Mouse (Mus musculus): Measurements from ENCODE around the gene Kat14. TPM values are rescaled to one million over a fixed set of nuclear protein-coding genes. Genes with fewer than 3 reads are reported as not detected.

The Kat14 gene
- polyA plus RNA-seq, 2 experiments = 11.8 to 13.7 TPM

DNA sequence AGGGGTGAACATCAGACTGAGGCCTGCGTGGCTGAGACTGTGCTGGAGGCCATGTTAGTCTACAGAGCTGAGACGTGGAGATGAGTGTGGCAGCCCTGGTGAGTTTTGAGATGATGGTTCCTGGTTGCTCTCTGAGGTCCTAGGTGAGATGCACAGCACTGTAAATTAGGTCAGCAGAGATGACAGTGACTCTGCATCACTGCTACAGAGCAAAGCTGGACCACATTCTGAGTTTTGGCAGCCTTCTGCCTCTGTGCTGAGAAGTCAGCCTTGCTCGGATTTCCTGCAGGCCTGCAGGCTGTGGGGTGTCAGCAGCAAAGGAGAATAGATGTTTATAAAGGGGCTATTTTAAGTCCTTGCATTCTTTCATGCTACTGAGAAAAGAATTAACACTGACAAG, 12.5 kb downstream of the Kat14 start:
- TF ChIP-seq EP300 (IDR thresholded peaks at IDR 0.05; ENCODE audit: low read depth) = no peak
- H3K4me1 ChIP-seq (replicated peaks; ENCODE audit: control insufficient read depth in 2 of 2, insufficient read depth in 2 of 2, low read length in 1 of 2) = peaks cover 0 to 15% of the 10 kb centered on the region in 2 experiments; a peak in 2 of 4 replicates
- no peak overlapping the region for H3K4me2 ChIP-seq (ENCODE audit: low read depth)
- H3K9ac ChIP-seq (replicated peaks) = no peak overlapping the region
- ATAC-seq (ENCODE audit: insufficient read depth) = no peak
- no peak for DNase-seq (ENCODE audit: low read depth in 3 of 3, low spot score in 3 of 3)
- no peak overlapping the region for H3K27ac ChIP-seq
- H3K27me3 ChIP-seq (ENCODE audit: control insufficient read depth, insufficient read depth, low read length) = no peaks in the 10 kb centered on the region
- peaks cover 38% of the 10 kb centered on the region for H3K36me3 ChIP-seq (replicated peaks; ENCODE audit: control insufficient read depth, insufficient read depth, low read depth)
- H3K4me3 ChIP-seq (ENCODE audit: insufficient read depth in 1 of 2, low read depth in 2 of 2, low read length in 2 of 2) = no peak overlapping the region
- 78% methylated on average over 3 of the region's 3 CpGs for WGBS (ENCODE audit: insufficient replicate concordance)
- no peaks in the 10 kb centered on the region for H3K9me3 ChIP-seq (ENCODE audit: control insufficient read depth, low read length)

DNA sequence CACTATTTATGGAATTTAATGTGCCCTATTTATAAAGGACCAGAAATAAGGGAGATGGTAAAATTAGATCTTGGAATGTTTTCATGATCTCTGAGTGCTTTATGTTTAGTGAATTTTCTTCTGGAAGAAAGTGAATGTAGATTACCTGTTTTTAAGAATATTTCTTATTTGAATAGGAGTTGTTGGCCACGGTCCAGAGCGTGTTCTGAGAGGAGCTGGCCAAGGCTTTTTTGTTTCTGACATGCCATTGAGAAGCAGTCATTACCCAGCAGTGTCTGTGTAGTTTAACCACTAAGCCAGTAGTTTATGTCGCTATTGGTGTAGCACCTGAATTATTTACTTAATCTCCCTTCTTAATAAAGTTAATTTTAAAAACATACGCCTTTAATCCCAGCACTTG, 13.0 kb downstream of the Kat14 start:
- H3K27me3 ChIP-seq (ENCODE audit: control insufficient read depth, insufficient read depth, low read length) = no peaks in the 10 kb centered on the region
- DNase-seq (ENCODE audit: low read depth in 3 of 3, low spot score in 3 of 3) (no peak), ATAC-seq (ENCODE audit: insufficient read depth) (no peak)
- no peak overlapping the region for H3K27ac ChIP-seq
- TF ChIP-seq EP300 (IDR thresholded peaks at IDR 0.05; ENCODE audit: low read depth) (no peak), CTCF (IDR thresholded peaks at IDR 0.05; ENCODE audit: low read depth) (no peak)
- no peak overlapping the region for H3K4me3 ChIP-seq (ENCODE audit: insufficient read depth in 1 of 2, low read depth in 2 of 2, low read length in 2 of 2)
- peaks cover 0 to 15% of the 10 kb centered on the region in 2 experiments; a peak in 2 of 4 replicates for H3K4me1 ChIP-seq (replicated peaks; ENCODE audit: control insufficient read depth in 2 of 2, insufficient read depth in 2 of 2, low read length in 1 of 2)
- peaks cover 38% of the 10 kb centered on the region for H3K36me3 ChIP-seq (replicated peaks; ENCODE audit: control insufficient read depth, insufficient read depth, low read depth)
- no peaks in the 10 kb centered on the region for H3K9me3 ChIP-seq (ENCODE audit: control insufficient read depth, low read length)
- no peak overlapping the region for H3K9ac ChIP-seq (replicated peaks)
- 80% methylated on average over 4 of the region's 4 CpGs for whole genome bisulfite sequencing (ENCODE audit: insufficient replicate concordance)
- no peak overlapping the region for H3K4me2 ChIP-seq (ENCODE audit: low read depth)

DNA sequence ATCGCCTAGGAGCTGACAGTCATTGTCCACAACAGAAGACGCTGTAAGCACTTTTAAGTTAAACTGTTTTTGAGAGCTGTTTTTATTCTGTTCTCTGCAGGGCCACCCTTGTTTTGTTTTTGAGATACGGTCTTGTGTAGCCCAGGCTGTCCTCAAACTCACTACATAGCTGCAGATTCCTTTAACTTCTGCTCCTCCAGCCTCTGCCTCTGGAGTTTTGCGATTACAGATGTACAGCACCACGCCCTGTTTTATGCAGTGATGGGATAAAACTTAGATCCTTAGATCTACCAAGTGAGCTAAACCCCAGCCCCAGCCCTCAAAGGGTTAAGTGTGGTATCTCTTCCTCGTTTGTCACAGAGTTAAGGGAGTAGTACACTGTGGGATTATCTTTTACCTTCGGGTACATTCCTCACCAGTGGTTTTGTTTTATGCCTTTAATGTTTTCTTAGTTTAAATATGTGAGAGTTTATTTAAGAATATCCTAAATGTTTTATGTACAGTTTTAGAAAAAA, 13.9 kb downstream of the Kat14 start:
- Histone ChIP-seq H3K4me1 (replicated peaks; ENCODE audit: control insufficient read depth in 2 of 2, insufficient read depth in 2 of 2, low read length in 1 of 2) (peaks cover 0 to 15% of the 10 kb centered on the region in 2 experiments; a peak in 2 of 4 replicates), H3K9me3 (ENCODE audit: control insufficient read depth, low read length) (no peaks in the 10 kb centered on the region), H3K27ac (no peak overlapping the region), H3K4me3 (ENCODE audit: insufficient read depth in 1 of 2, low read depth in 2 of 2, low read length in 2 of 2) (no peak overlapping the region), H3K27me3 (ENCODE audit: control insufficient read depth, insufficient read depth, low read length) (no peaks in the 10 kb centered on the region), H3K36me3 (replicated peaks; ENCODE audit: control insufficient read depth, insufficient read depth, low read depth) (peaks cover 31% of the 10 kb centered on the region), H3K4me2 (ENCODE audit: low read depth) (no peak overlapping the region), H3K9ac (replicated peaks) (no peak overlapping the region)
- WGBS (ENCODE audit: insufficient replicate concordance) = 48% methylated on average over 7 of the region's 7 CpGs
- DNase-seq (ENCODE audit: low read depth in 3 of 3, low spot score in 3 of 3) (peak in 1 of 3 experiments; percentile 29), ATAC-seq (ENCODE audit: insufficient read depth) (peak; percentile 83)
- TF ChIP-seq CTCF (IDR thresholded peaks at IDR 0.05; ENCODE audit: low read depth) (no peak), EP300 (IDR thresholded peaks at IDR 0.05; ENCODE audit: low read depth) (0 out of 2 replicates have a peak, but pooled peaks have one; percentile 9)

DNA sequence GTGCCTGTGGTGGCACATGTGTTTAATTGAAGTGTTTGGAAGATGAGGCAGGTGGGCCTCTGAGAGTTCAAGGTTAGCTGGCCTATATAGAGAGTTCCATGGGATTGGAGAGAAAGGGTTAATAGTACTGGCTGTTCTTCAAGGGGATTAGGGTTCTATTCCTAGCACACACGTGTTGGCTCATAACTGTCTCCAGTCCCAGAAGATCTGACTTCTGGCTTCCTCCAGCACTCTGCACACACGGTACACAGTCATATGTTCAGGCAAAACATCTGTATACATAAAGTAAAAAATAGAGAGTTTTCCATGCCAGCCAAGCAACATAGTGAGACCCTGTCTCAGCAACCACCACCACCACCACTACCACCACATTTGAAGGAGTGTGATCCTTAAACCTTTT, 17.5 kb downstream of the Kat14 start:
- ATAC-seq (ENCODE audit: insufficient read depth) (no peak), DNase-seq (ENCODE audit: low read depth in 3 of 3, low spot score in 3 of 3) (no peak)
- H3K4me3 ChIP-seq (ENCODE audit: insufficient read depth in 1 of 2, low read depth in 2 of 2, low read length in 2 of 2) = no peak overlapping the region
- H3K27ac ChIP-seq = no peak overlapping the region
- H3K9ac ChIP-seq (replicated peaks) = no peak overlapping the region
- no peaks in the 10 kb centered on the region for H3K27me3 ChIP-seq (ENCODE audit: control insufficient read depth, insufficient read depth, low read length)
- peaks cover 26% of the 10 kb centered on the region for H3K36me3 ChIP-seq (replicated peaks; ENCODE audit: control insufficient read depth, insufficient read depth, low read depth)
- WGBS (ENCODE audit: insufficient replicate concordance) = 84% methylated on average over 2 of the region's 2 CpGs
- H3K4me2 ChIP-seq (ENCODE audit: low read depth) = no peak overlapping the region
- TF ChIP-seq EP300 (IDR thresholded peaks at IDR 0.05; ENCODE audit: low read depth) = no peak
- no peak for TF ChIP-seq CTCF (IDR thresholded peaks at IDR 0.05; ENCODE audit: low read depth)
- H3K4me1 ChIP-seq (replicated peaks; ENCODE audit: control insufficient read depth in 2 of 2, insufficient read depth in 2 of 2, low read length in 1 of 2) = peaks cover 0 to 15% of the 10 kb centered on the region in 2 experiments; a peak in 2 of 4 replicates
- no peaks in the 10 kb centered on the region for H3K9me3 ChIP-seq (ENCODE audit: control insufficient read depth, low read length)

DNA sequence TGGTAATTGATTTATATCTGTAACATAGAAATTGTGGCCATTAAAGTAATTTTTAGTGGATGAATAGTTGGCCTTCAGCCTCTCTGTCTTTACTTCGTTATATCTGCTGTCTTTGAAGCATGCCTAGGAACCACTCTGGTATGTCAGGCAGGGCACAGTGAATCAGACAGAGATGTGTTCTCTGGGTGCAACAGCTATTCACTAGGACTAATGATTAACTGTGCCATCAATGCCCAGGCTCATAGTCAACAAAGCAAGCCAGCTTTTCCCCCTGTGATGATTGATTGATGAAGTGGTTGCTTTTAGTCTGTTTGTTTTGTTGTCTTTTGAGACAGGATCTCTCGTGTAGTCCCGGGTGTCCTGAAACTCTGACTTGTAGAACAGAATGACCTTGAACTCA, 19.6 kb downstream of the Kat14 start:
- 70% methylated on average over 3 of the region's 3 CpGs for WGBS (ENCODE audit: insufficient replicate concordance)
- TF ChIP-seq EP300 (IDR thresholded peaks at IDR 0.05; ENCODE audit: low read depth) = no peak
- no peak for TF ChIP-seq CTCF (IDR thresholded peaks at IDR 0.05; ENCODE audit: low read depth)
- no peak overlapping the region for H3K4me3 ChIP-seq (ENCODE audit: insufficient read depth in 1 of 2, low read depth in 2 of 2, low read length in 2 of 2)
- no peak overlapping the region for H3K4me2 ChIP-seq (ENCODE audit: low read depth)
- no peaks in the 10 kb centered on the region for H3K9me3 ChIP-seq (ENCODE audit: control insufficient read depth, low read length)
- H3K27ac ChIP-seq = no peak overlapping the region
- DNase-seq (ENCODE audit: low read depth in 3 of 3, low spot score in 3 of 3) = no peak
- H3K9ac ChIP-seq (replicated peaks) = no peak overlapping the region
- peaks cover 23% of the 10 kb centered on the region for H3K36me3 ChIP-seq (replicated peaks; ENCODE audit: control insufficient read depth, insufficient read depth, low read depth)
- no peaks in the 10 kb centered on the region for H3K27me3 ChIP-seq (ENCODE audit: control insufficient read depth, insufficient read depth, low read length)
- ATAC-seq (ENCODE audit: insufficient read depth) = no peak
- H3K4me1 ChIP-seq (replicated peaks; ENCODE audit: control insufficient read depth in 2 of 2, insufficient read depth in 2 of 2, low read length in 1 of 2) = peaks cover 0 to 4% of the 10 kb centered on the region in 2 experiments; a peak in 2 of 4 replicates

All from liver, embryonic 14.5 days (tissue).